Mouse (Mus musculus): Measurements from ENCODE around the gene Lrrc56.

- TF ChIP-seq CTCF (IDR thresholded peaks at IDR 0.05; ENCODE audit: low read depth, low read length) (no peak), POLR2AphosphoS5 (IDR thresholded peaks at IDR 0.05; ENCODE audit: insufficient replicate concordance, low read depth, low read length) (no peak; the same call in 1 of the 2 replicates), GATA1 (IDR thresholded peaks at IDR 0.05; ENCODE audit: borderline replicate concordance, low read length) (no peak)
These were observed 21.3 kb downstream of the Lrrc56 start, which contains the start of gene Rassf7 for GRCm38 (mm10) chr7:141215101-141215879.
